Mouse (Mus musculus) forebrain, embryonic 16.5 days (tissue): ENCODE results near the gene P2rx3. TPM values are rescaled to one million over a fixed set of nuclear protein-coding genes. Genes with fewer than 3 reads are reported as not detected.
A peak's percentile ranks its signal among the peaks of the same experiment; 100 is the strongest.

Experiments
- ATAC-seq: fragments of 200-750 bp; cut with Nextera tagmentation; 2 replicates; pipeline ENCODE4 v1.8.0; 2017; ENCODE audit warnings: mild to moderate bottlenecking, moderate library complexity
- H3K27ac ChIP-seq: fragments of 300-500 bp; sonication (generic); 2 replicates; pipeline ENCODE4 v1.5.1; 2014; ENCODE audit warnings: low read length, control low read depth
- H3K27me3 ChIP-seq: fragments of 300-500 bp; sonication (generic); replicated peaks from 2 replicates; pipeline ENCODE4 v1.6.1; 2014; ENCODE audit warnings: low read length; ENCODE audit not compliant: control insufficient read depth, insufficient read depth
- H3K36me3 ChIP-seq: fragments of 300-500 bp; sonication (generic); 2 replicates; pipeline ENCODE4 v1.6.1; 2014; ENCODE audit not compliant: control insufficient read depth, insufficient read depth
- H3K4me1 ChIP-seq: fragments of 300-500 bp; sonication (generic); replicated peaks from 2 replicates; pipeline ENCODE4 v1.6.1; 2014; ENCODE audit warnings: low read length; ENCODE audit not compliant: control insufficient read depth, insufficient read depth
- H3K4me2 ChIP-seq: fragments of 300-500 bp; sonication (generic); 2 replicates; pipeline ENCODE4 v1.6.1; 2014; ENCODE audit warnings: mild to moderate bottlenecking, low read length, control low read depth
- H3K4me3 ChIP-seq: fragments of 300-500 bp; sonication (generic); replicated peaks from 2 replicates; pipeline ENCODE4 v1.5.1; 2014; ENCODE audit warnings: mild to moderate bottlenecking, low read length, control low read depth
- H3K9ac ChIP-seq: fragments of 300-500 bp; sonication (generic); replicated peaks from 2 replicates; pipeline ENCODE4 v1.6.1; 2014; ENCODE audit warnings: low read depth, low read length, control low read depth
- H3K9me3 ChIP-seq: fragments of 300-500 bp; sonication (generic); 2 replicates; pipeline ENCODE4 v1.6.1; 2016; ENCODE audit warnings: low read length; ENCODE audit not compliant: control insufficient read depth
- WGBS: fragments of 180-500 bp; shearing (Covaris S2); extraction: QIAGEN DNeasy Blood & Tissue Kit; methylation state at CpG from one replicate; pipeline ENCODE4 v1.1.7; 2014; 5-methylcytosine and 5-hydroxymethylcytosine counted together
- polyA plus RNA-seq: library from polyadenylated mRNA; unstranded; fragments of >200 nt; fragmentation: Nextera tagmentation; extraction: Ambion mirVana; gene quantifications from 2 replicates; pipeline ENCODE4 v1.2.1, GENCODE M21; 2015

Gene P2rx3
- polyA plus RNA-seq, 1 experiment from 2014 or later, result 1.1 TPM

- WGBS, result under 1% methylated on average over 41 of the region's 42 CpGs
- peaks cover 36% of the 10 kb centered on the region for H3K4me1 ChIP-seq
- H3K9me3 ChIP-seq, result no peaks in the 10 kb centered on the region
- H3K27me3 ChIP-seq, result no peaks in the 10 kb centered on the region
- H3K36me3 ChIP-seq, result peaks cover 36% of the 10 kb centered on the region
- H3K4me3 ChIP-seq, result peak within 1 kb of the TSS; percentile 81
- peak within 1 kb of the TSS; percentile 86 for H3K27ac ChIP-seq
- peak; percentile 86 for ATAC-seq
- peak within 1 kb of the TSS; percentile 76 for H3K4me2 ChIP-seq
- peak within 1 kb of the TSS; percentile 78 for H3K9ac ChIP-seq
Observed at GRCm38 (mm10) chr2:85047596-85048167, 10.4 kb upstream of the P2rx3 start, which contains the start of gene Tnks1bp1. Tnks1bp1 (plus strand) TSS chr2:85048022.

GRCm38 (mm10) chr2:85047081-85047480 lies 9.8 kb upstream of the P2rx3 start:
- 50% methylated on average over 10 of the region's 10 CpGs for WGBS
- peak overlapping the region; percentile 86; the same call in 1 of the 2 replicates for H3K27ac ChIP-seq
- no peaks in the 10 kb centered on the region for H3K27me3 ChIP-seq
- H3K36me3 ChIP-seq, result peaks cover 35% of the 10 kb centered on the region
- ATAC-seq, result no peak
- no peaks in the 10 kb centered on the region for H3K9me3 ChIP-seq
- H3K4me1 ChIP-seq, result peaks cover 33% of the 10 kb centered on the region
- peak overlapping the region; percentile 76 for H3K4me2 ChIP-seq
- H3K9ac ChIP-seq, result 0 out of 2 replicates have a peak overlapping the region, but pooled peaks have one; percentile 23
- H3K4me3 ChIP-seq, result peak overlapping the region; percentile 81

GRCm38 (mm10) chr2:85046222-85046621 lies 9.0 kb upstream of the P2rx3 start:
- no peaks in the 10 kb centered on the region for H3K9me3 ChIP-seq
- no peak for ATAC-seq
- H3K4me1 ChIP-seq, result peaks cover 33% of the 10 kb centered on the region
- no peak overlapping the region for H3K4me2 ChIP-seq
- no peak overlapping the region for H3K27ac ChIP-seq
- H3K36me3 ChIP-seq, result peaks cover 42% of the 10 kb centered on the region
- H3K9ac ChIP-seq, result no peak overlapping the region
- no peak overlapping the region for H3K4me3 ChIP-seq
- 74% methylated on average over 8 of the region's 8 CpGs for WGBS
- no peaks in the 10 kb centered on the region for H3K27me3 ChIP-seq

GRCm38 (mm10) chr2:85043623-85044022 lies 6.4 kb upstream of the P2rx3 start:
- no peaks in the 10 kb centered on the region for H3K27me3 ChIP-seq
- no peak overlapping the region for H3K4me2 ChIP-seq
- no peak overlapping the region for H3K4me3 ChIP-seq
- H3K36me3 ChIP-seq, result peaks cover 54% of the 10 kb centered on the region
- ATAC-seq, result no peak
- no peak overlapping the region for H3K9ac ChIP-seq
- WGBS, result 94% methylated on average over 7 of the region's 7 CpGs
- H3K9me3 ChIP-seq, result no peaks in the 10 kb centered on the region
- H3K4me1 ChIP-seq, result peaks cover 13% of the 10 kb centered on the region
- no peak overlapping the region for H3K27ac ChIP-seq

- WGBS, result 76% methylated on average over 13 of the region's 13 CpGs
- H3K9me3 ChIP-seq, result no peaks in the 10 kb centered on the region
Observed at GRCm38 (mm10) chr2:85038336-85038735, 1.1 kb upstream of the P2rx3 start.

GRCm38 (mm10) chr2:85036507-85037046 lies 685 bp downstream of the P2rx3 start:
- Histone ChIP-seq H3K27ac (no peak overlapping the region; the same call in 1 of the 2 replicates), H3K36me3 (peaks cover 16% of the 10 kb centered on the region), H3K4me2 (peak overlapping the region; percentile 64), H3K9ac (peak overlapping the region; percentile 80), H3K4me1 (peaks cover 18% of the 10 kb centered on the region), H3K27me3 (no peaks in the 10 kb centered on the region), H3K4me3 (peak overlapping the region; percentile 68), H3K9me3 (no peaks in the 10 kb centered on the region)
- ATAC-seq, result peak; percentile 34
- 8% methylated on average over 11 of the region's 11 CpGs for WGBS

More at GRCm38 (mm10) chr2:85038336-85038735, 1.1 kb upstream of the P2rx3 start:
- Histone ChIP-seq H3K36me3 (peaks cover 27% of the 10 kb centered on the region), H3K27ac (no peak overlapping the region), H3K4me1 (peaks cover 18% of the 10 kb centered on the region), H3K4me2 (peak overlapping the region; percentile 91), H3K4me3 (peak overlapping the region; percentile 68), H3K27me3 (no peaks in the 10 kb centered on the region), H3K9ac (no peak overlapping the region)
- no peak for ATAC-seq

- no peak overlapping the region for H3K9ac ChIP-seq
- H3K27me3 ChIP-seq, result no peaks in the 10 kb centered on the region
- WGBS, result 86% methylated on average over 7 of the region's 7 CpGs
- H3K36me3 ChIP-seq, result no peaks in the 10 kb centered on the region
- H3K4me3 ChIP-seq, result no peak overlapping the region
- peaks cover 15% of the 10 kb centered on the region for H3K4me1 ChIP-seq
- no peak overlapping the region for H3K4me2 ChIP-seq
- H3K27ac ChIP-seq, result no peak overlapping the region
- ATAC-seq, result no peak
- H3K9me3 ChIP-seq, result no peaks in the 10 kb centered on the region
Observed at GRCm38 (mm10) chr2:85034169-85034568, 3.1 kb downstream of the P2rx3 start.

- ATAC-seq, result no peak
Observed at GRCm38 (mm10) chr2:85033121-85033520, 4.1 kb downstream of the P2rx3 start.

GRCm38 (mm10) chr2:85030989-85031388 lies 6.3 kb downstream of the P2rx3 start:
- H3K4me3 ChIP-seq, result no peak overlapping the region
- H3K27ac ChIP-seq, result no peak overlapping the region
- no peaks in the 10 kb centered on the region for H3K27me3 ChIP-seq
- no peak for ATAC-seq
- H3K4me2 ChIP-seq, result no peak overlapping the region
- no peaks in the 10 kb centered on the region for H3K36me3 ChIP-seq
- no peaks in the 10 kb centered on the region for H3K9me3 ChIP-seq
- H3K9ac ChIP-seq, result no peak overlapping the region
- no peaks in the 10 kb centered on the region for H3K4me1 ChIP-seq
- WGBS, result 66% methylated on average over 6 of the region's 6 CpGs

More at GRCm38 (mm10) chr2:85033121-85033520, 4.1 kb downstream of the P2rx3 start:
- H3K4me1 ChIP-seq, result peaks cover 11% of the 10 kb centered on the region
- H3K36me3 ChIP-seq, result no peaks in the 10 kb centered on the region
- H3K4me2 ChIP-seq, result no peak overlapping the region
- no peaks in the 10 kb centered on the region for H3K27me3 ChIP-seq
- no peak overlapping the region for H3K9ac ChIP-seq
- no peak overlapping the region for H3K27ac ChIP-seq
- WGBS, result 86% methylated on average over 2 of the region's 2 CpGs
- no peaks in the 10 kb centered on the region for H3K9me3 ChIP-seq
- no peak overlapping the region for H3K4me3 ChIP-seq
